Mouse (Mus musculus): ENCODE data around the gene Cpn1. TPM values are rescaled to one million over a fixed set of nuclear protein-coding genes. Genes with fewer than 3 reads are reported as not detected.
"Not testable (repeated sequence)": the region's sequence is repeated elsewhere in the genome, so short reads cannot be mapped to it uniquely, and the experiment has no call there.

Cpn1 gene
- polyA plus RNA-seq, 1 experiment from 2014 or later = not detected

DNA sequence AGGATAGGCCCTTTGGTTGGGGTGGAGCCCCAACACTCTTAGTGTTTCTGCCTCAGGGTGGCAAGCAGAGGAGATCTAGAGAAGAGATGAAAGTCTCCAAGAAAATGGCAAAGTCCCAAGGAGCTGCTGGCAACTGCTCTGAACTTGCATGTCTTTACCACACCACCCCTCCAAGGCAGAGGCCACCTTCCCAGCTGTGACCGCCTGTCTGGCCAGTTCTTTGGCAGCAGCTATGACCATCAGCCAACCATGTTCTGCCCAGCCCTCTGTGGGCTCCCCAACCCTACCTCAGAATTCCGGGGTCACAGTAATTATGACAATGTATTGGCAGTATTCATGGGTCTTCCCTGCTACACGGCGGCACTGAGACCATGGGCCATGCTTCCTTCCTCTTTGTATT, 31.5 kb downstream of the Cpn1 start:
- no peaks in the 10 kb centered on the region for H3K9me3 ChIP-seq (replicated peaks; ENCODE audit: control insufficient read depth, low read length)
- no peak overlapping the region for H3K27ac ChIP-seq (replicated peaks; ENCODE audit: low read depth, low read length)
- H3K27me3 ChIP-seq (ENCODE audit: control insufficient read depth, insufficient read depth, low read length) = no peaks in the 10 kb centered on the region
- DNase-seq (ENCODE audit: low spot score) (no peak), ATAC-seq (replicated peaks; ENCODE audit: insufficient number of reproducible peaks, low FRiP score, low TSS enrichment, low read depth) (no peak)
- no peak overlapping the region for H3K4me3 ChIP-seq (ENCODE audit: low read depth, low read length)
- H3K4me1 ChIP-seq (ENCODE audit: control insufficient read depth, insufficient read depth, low read length) = no peaks in the 10 kb centered on the region
- H3K36me3 ChIP-seq (replicated peaks; ENCODE audit: control insufficient read depth, insufficient read depth, low read depth, low read length) = no peaks in the 10 kb centered on the region
- H3K9ac ChIP-seq (replicated peaks; ENCODE audit: low read length) = no peak overlapping the region
- H3K4me2 ChIP-seq (ENCODE audit: low read depth, low read length) = no peak overlapping the region
- WGBS = 93% methylated on average over 4 of the region's 4 CpGs

DNA sequence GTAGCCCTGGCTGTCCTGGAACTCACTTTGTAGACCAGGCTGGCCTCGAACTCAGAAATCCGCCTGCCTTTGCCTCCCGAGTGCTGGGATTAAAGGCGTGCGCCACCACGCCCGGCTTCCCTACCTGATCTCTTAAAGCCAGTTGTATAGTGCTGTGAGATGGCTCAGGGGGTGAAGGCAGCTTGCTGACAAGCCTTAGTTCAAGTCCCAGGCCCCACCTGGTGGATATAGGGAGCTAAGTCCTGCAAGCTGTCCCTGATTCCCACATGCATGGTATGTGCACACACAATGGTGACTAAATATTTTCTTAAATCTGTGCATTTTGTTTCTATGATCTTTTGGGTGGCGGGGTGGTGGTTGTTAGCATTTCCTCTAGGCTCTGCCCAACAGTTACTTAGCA, 33.4 kb downstream of the Cpn1 start:
- H3K4me2 ChIP-seq (ENCODE audit: low read depth, low read length); H3K36me3 ChIP-seq (replicated peaks; ENCODE audit: control insufficient read depth, insufficient read depth, low read depth, low read length); DNase-seq (ENCODE audit: low spot score); H3K9ac ChIP-seq (replicated peaks; ENCODE audit: low read length); H3K9me3 ChIP-seq (replicated peaks; ENCODE audit: control insufficient read depth, low read length); H3K4me1 ChIP-seq (ENCODE audit: control insufficient read depth, insufficient read depth, low read length); H3K27ac ChIP-seq (replicated peaks; ENCODE audit: low read depth, low read length); ATAC-seq (replicated peaks; ENCODE audit: insufficient number of reproducible peaks, low FRiP score, low TSS enrichment, low read depth); H3K4me3 ChIP-seq (ENCODE audit: low read depth, low read length); H3K27me3 ChIP-seq (ENCODE audit: control insufficient read depth, insufficient read depth, low read length): not testable (repeated sequence)
- 88% methylated on average over 7 of the region's 8 CpGs for WGBS

DNA sequence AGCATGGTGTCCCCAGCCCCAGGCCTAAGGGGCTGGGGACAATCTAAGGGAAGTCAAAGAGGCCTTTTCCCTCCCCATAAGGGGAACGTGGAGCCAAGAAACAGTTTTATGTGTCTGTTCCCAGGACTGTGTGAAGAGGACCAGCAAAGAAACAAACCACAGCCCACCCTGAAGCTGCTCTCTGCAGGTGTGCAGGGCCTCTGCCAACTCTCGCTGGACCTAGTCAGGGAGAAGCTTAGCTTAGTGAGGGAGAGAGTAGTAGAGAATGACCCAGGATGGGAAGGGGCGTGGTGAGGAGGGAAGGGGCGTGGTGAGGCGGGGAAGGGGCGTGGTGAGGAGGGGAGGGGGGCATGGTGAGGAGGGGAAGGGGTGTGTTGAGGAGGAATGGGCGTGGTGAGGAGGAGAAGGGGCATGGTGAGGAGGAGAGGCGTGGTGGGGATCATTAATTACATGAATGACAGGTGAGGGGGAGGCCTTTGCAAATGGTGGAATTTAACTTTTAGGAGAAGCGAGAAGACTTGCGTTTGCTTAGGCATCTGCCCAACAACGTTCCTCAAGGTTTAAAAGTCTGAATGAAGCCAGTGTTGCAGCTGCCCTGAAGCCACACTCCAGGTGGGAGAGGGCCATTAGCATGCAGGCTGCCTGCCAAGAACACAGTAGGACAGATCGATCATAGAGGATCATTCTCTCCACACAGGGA, 37.1 kb downstream of the Cpn1 start:
- ATAC-seq (replicated peaks; ENCODE audit: insufficient number of reproducible peaks, low FRiP score, low TSS enrichment, low read depth) (no peak), DNase-seq (ENCODE audit: low spot score) (no peak)
- 9% methylated on average over 12 of the region's 12 CpGs for WGBS
- no peaks in the 10 kb centered on the region for H3K27me3 ChIP-seq (ENCODE audit: control insufficient read depth, insufficient read depth, low read length)
- H3K9ac ChIP-seq (replicated peaks; ENCODE audit: low read length) = no peak overlapping the region
- H3K36me3 ChIP-seq (replicated peaks; ENCODE audit: control insufficient read depth, insufficient read depth, low read depth, low read length) = no peaks in the 10 kb centered on the region
- no peak overlapping the region for H3K4me3 ChIP-seq (ENCODE audit: low read depth, low read length)
- H3K4me2 ChIP-seq (ENCODE audit: low read depth, low read length) = no peak overlapping the region
- H3K4me1 ChIP-seq (ENCODE audit: control insufficient read depth, insufficient read depth, low read length) = no peaks in the 10 kb centered on the region
- no peaks in the 10 kb centered on the region for H3K9me3 ChIP-seq (replicated peaks; ENCODE audit: control insufficient read depth, low read length)
- H3K27ac ChIP-seq (replicated peaks; ENCODE audit: low read depth, low read length) = no peak overlapping the region

- Histone ChIP-seq H3K9ac (replicated peaks; ENCODE audit: low read length) (no peak overlapping the region), H3K9me3 (replicated peaks; ENCODE audit: control insufficient read depth, low read length) (no peaks in the 10 kb centered on the region), H3K27me3 (ENCODE audit: control insufficient read depth, insufficient read depth, low read length) (no peaks in the 10 kb centered on the region), H3K4me3 (ENCODE audit: low read depth, low read length) (no peak overlapping the region), H3K36me3 (replicated peaks; ENCODE audit: control insufficient read depth, insufficient read depth, low read depth, low read length) (no peaks in the 10 kb centered on the region), H3K27ac (replicated peaks; ENCODE audit: low read depth, low read length) (no peak overlapping the region), H3K4me1 (ENCODE audit: control insufficient read depth, insufficient read depth, low read length) (no peaks in the 10 kb centered on the region), H3K4me2 (ENCODE audit: low read depth, low read length) (no peak overlapping the region)
- 88% methylated on average over 8 of the region's 8 CpGs for WGBS
- DNase-seq (ENCODE audit: low spot score) (no peak), ATAC-seq (replicated peaks; ENCODE audit: insufficient number of reproducible peaks, low FRiP score, low TSS enrichment, low read depth) (no peak)
These were observed 41.8 kb downstream of the Cpn1 start for GRCm38 (mm10) chr19:43944566-43944965.

DNA sequence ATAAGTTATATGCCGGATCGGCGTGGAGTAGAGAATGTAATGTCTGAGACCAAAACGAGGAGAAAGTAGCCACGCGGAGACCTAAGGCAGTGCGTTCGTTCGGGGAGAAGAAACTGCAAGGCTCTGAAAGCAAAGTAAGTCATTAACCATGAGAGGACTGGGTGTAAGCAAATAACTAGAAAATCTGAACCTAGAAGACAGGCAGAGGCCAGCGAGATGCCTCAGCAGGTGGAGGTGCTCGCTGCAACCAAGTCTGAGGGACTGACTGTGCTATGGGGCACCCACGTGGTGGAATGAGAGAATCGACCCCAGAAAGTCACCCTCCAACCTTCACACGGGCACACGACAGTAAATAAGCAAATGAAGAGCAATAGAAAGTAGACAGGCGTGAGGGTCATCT, 43.3 kb downstream of the Cpn1 start:
- H3K4me3 ChIP-seq (ENCODE audit: low read depth, low read length) = no peak overlapping the region
- peaks cover 2% of the 10 kb centered on the region for H3K4me1 ChIP-seq (ENCODE audit: control insufficient read depth, insufficient read depth, low read length)
- H3K9me3 ChIP-seq (replicated peaks; ENCODE audit: control insufficient read depth, low read length) = no peaks in the 10 kb centered on the region
- WGBS = 78% methylated on average over 16 of the region's 16 CpGs
- no peak overlapping the region for H3K27ac ChIP-seq (replicated peaks; ENCODE audit: low read depth, low read length)
- H3K27me3 ChIP-seq (ENCODE audit: control insufficient read depth, insufficient read depth, low read length) = no peaks in the 10 kb centered on the region
- H3K9ac ChIP-seq (replicated peaks; ENCODE audit: low read length) = no peak overlapping the region
- DNase-seq (ENCODE audit: low spot score) (no peak), ATAC-seq (replicated peaks; ENCODE audit: insufficient number of reproducible peaks, low FRiP score, low TSS enrichment, low read depth) (no peak)
- H3K36me3 ChIP-seq (replicated peaks; ENCODE audit: control insufficient read depth, insufficient read depth, low read depth, low read length) = no peaks in the 10 kb centered on the region
- H3K4me2 ChIP-seq (ENCODE audit: low read depth, low read length) = no peak overlapping the region

DNA sequence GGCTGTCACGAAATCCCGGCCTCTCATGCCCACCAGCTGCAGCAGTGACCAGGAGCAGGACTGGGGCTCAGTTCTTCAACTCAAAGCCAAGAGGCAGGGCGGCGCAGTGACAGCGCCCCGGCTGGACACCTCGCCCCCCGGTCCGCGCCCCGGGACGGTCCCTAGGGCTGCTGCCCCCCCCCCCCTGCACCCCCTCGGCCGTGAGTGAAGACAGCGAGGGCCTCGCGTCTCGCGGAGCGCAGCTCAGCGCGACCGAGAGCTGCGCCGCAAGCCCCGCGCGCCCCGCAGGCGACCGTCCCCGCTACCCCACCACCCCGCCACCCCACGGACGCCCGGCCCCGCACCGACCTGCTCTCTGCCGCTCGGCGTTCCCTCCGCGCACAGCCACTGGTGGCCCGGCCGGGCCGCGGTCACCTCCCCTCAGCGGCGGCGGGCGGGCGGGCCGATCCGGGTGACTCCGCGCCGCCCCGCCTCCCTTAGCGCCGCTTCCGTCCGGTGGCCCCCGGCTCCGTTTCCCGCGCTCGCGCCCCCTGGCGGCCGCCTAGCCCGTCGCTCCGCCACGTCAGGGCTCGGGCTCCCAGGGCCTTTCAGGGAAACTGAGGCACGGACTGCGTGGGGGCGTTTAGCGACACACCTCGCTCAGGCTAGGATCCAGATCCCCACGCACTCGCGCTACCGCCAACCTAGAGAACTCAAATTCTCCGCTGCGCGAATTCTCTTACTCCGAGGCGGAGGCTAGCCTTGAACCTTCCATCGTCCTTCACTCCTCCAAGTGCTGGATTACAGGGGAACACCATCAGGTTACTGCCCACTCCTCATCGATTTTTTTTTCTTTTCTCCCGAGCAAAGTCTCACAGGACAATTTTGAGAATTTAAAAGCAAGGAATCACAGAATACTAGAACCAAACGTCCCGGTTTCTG, 46.3 kb downstream of the Cpn1 start, which contains the start of gene Dnmbp:
Gene Dnmbp, minus strand, starts transcription at position 423 of the 921 bp plus-strand sequence.
- no peak within 1 kb of the TSS for H3K27ac ChIP-seq (replicated peaks; ENCODE audit: low read depth, low read length)
- 5% methylated on average over 61 of the region's 94 CpGs for WGBS
- peak; percentile 84 for ATAC-seq (replicated peaks; ENCODE audit: insufficient number of reproducible peaks, low FRiP score, low TSS enrichment, low read depth)

DNA sequence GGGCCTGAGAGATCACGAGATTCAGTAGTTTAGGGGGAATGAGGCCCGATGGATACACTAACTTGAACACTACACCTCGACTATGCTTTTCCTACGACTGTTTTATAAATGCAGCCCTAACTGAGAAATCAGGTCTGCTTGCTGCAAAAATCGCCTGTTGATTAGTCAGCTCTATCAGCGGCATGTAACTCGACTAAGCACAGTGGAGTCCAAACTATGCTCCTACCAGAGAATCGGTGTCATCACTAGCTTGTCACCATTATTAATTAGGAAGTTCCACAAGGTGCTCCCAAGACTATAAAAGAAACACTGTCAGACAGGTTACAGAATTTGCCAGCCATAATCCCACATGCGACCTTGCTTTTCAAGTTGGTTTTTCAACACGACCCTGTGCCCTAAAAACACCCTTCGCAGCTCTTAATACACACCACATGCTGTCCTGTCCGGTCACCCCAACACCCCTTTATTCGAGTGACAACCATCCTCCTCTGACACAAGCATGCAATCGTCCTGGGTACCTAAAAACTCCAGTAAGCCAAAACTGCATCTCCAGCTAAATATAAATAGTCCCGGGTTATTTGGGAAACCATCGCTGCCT, 47.1 kb downstream of the Cpn1 start:
- ATAC-seq (replicated peaks; ENCODE audit: insufficient number of reproducible peaks, low FRiP score, low TSS enrichment, low read depth) (no peak), DNase-seq (ENCODE audit: low spot score) (no peak)
- Histone ChIP-seq H3K9ac (replicated peaks; ENCODE audit: low read length) (peak overlapping the region; percentile 78), H3K36me3 (replicated peaks; ENCODE audit: control insufficient read depth, insufficient read depth, low read depth, low read length) (no peaks in the 10 kb centered on the region), H3K4me3 (ENCODE audit: low read depth, low read length) (peak overlapping the region; percentile 81), H3K27me3 (ENCODE audit: control insufficient read depth, insufficient read depth, low read length) (no peaks in the 10 kb centered on the region), H3K4me1 (ENCODE audit: control insufficient read depth, insufficient read depth, low read length) (peaks cover 2% of the 10 kb centered on the region), H3K27ac (replicated peaks; ENCODE audit: low read depth, low read length) (no peak overlapping the region), H3K9me3 (replicated peaks; ENCODE audit: control insufficient read depth, low read length) (no peaks in the 10 kb centered on the region), H3K4me2 (ENCODE audit: low read depth, low read length) (peak overlapping the region; percentile 72)
- 28% methylated on average over 16 of the region's 16 CpGs for WGBS

More for the DNA sequence above, 46.3 kb downstream of the Cpn1 start, which contains the start of gene Dnmbp:
- Histone ChIP-seq H3K9me3 (replicated peaks; ENCODE audit: control insufficient read depth, low read length) (no peaks in the 10 kb centered on the region), H3K36me3 (replicated peaks; ENCODE audit: control insufficient read depth, insufficient read depth, low read depth, low read length) (no peaks in the 10 kb centered on the region), H3K4me2 (ENCODE audit: low read depth, low read length) (peak within 1 kb of the TSS; percentile 72), H3K27me3 (ENCODE audit: control insufficient read depth, insufficient read depth, low read length) (no peaks in the 10 kb centered on the region), H3K4me3 (ENCODE audit: low read depth, low read length) (peak within 1 kb of the TSS; percentile 81), H3K4me1 (ENCODE audit: control insufficient read depth, insufficient read depth, low read length) (peaks cover 2% of the 10 kb centered on the region), H3K9ac (replicated peaks; ENCODE audit: low read length) (peak within 1 kb of the TSS; percentile 78)
- peak; percentile 86 for DNase-seq (ENCODE audit: low spot score)
